Mouse (Mus musculus) ovary, postnatal 10 days (tissue): Measurements from ENCODE around the gene C1ql1.
"Not testable (repeated sequence)": the region's sequence is repeated elsewhere in the genome, so short reads cannot be mapped to it uniquely, and the experiment has no call there.

Source experiments
- DNase-seq: peaks from one replicate; pipeline ENCODE4 v3.0.0; 2022; ENCODE audit warnings: low spot score

C1ql1 gene

GRCm38 (mm10) chr11:102946265-102946991, at the start of gene C1ql1:
Gene C1ql1, minus strand, starts transcription at chr11:102946688.
- peak; percentile 49 for DNase-seq

DNA sequence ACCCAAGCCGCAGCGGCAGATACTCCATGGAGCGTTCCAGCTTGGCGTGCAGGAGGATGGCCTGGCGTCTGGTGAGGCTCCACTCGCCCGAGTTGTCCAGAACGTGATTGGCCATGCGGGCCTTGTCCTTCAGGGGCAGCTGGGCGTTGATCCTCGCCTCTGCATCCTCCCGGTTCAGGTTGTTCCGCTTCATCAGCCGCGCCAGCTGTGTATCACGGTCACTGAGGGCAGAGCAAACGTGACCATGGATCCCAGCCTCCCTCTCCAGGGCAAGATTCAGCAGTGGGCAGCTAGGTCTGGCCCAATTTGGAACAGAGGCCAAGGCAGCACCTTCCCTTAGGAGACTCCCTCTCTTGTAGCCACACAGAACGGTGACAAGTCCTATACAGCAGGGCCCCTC, 48.5 kb upstream of the C1ql1 start:
- no peak for DNase-seq

DNA sequence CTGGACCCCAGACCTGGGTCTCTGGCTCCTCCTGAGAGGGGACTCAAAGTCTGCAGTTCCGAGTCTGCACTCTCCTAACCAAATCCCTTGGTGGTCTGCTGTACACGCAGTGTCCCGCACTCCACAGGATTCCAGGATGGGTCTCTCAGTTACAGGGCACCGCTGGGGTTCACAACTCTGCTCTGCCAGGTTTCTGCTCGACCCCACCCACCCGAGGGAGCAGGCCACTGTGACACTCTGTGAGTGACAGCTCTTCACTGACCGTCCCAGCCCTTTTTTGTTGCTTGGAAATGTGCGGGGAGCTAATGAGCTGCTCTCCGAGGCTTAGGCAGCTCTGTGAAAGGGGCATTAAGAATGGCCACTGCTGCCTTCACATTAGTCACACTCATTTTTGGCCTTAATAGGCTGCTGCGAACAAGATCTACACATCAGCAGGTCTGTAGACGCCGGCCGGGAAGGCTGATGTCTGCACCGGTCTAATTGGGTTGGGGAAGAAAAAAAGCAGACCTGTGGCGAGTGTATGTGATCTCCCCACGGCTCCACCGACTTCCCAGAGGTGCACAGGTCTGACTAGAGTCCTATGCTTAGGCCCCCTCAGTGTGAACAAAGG, 47.0 kb upstream of the C1ql1 start:
- no peak for DNase-seq

- peak; percentile 49 for DNase-seq
These were observed 46.5 kb upstream of the C1ql1 start for GRCm38 (mm10) chr11:102992940-102993339.

GRCm38 (mm10) chr11:102991681-102992080, 45.2 kb upstream of the C1ql1 start:
- DNase-seq: no peak

- peak; percentile 18 for DNase-seq
These were observed 43.7 kb upstream of the C1ql1 start for GRCm38 (mm10) chr11:102990152-102990663.

DNA sequence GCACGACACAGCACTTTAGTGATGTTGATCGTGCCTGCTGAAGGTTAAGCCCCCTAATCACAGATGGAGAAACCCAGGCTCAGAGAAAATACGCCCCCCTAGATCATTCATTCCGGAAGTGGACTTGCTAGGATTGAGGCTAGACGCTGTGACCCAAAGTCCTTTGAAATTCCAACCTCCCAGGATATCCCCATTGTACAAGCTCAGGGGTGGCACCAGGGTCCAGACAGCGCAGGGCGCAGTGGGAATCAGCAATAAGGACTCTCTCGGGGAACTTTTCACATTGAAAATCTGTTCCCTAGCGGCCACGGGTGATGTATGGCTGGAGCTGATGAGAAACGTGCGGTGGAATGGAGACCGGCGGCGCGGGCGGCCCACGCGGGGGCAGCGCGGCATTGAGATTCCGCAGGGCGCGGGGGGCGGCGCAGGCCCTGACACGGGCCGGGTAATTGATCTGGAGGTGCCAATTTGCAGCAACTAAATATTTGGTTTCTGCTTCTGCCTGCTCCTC, 43.2 kb upstream of the C1ql1 start:
- DNase-seq: no peak

GRCm38 (mm10) chr11:102985160-102985559, 38.7 kb upstream of the C1ql1 start:
- DNase-seq: no peak

GRCm38 (mm10) chr11:102984615-102985014, 38.1 kb upstream of the C1ql1 start:
- DNase-seq: no peak

GRCm38 (mm10) chr11:102984086-102984485, 37.6 kb upstream of the C1ql1 start:
- DNase-seq: no peak

DNA sequence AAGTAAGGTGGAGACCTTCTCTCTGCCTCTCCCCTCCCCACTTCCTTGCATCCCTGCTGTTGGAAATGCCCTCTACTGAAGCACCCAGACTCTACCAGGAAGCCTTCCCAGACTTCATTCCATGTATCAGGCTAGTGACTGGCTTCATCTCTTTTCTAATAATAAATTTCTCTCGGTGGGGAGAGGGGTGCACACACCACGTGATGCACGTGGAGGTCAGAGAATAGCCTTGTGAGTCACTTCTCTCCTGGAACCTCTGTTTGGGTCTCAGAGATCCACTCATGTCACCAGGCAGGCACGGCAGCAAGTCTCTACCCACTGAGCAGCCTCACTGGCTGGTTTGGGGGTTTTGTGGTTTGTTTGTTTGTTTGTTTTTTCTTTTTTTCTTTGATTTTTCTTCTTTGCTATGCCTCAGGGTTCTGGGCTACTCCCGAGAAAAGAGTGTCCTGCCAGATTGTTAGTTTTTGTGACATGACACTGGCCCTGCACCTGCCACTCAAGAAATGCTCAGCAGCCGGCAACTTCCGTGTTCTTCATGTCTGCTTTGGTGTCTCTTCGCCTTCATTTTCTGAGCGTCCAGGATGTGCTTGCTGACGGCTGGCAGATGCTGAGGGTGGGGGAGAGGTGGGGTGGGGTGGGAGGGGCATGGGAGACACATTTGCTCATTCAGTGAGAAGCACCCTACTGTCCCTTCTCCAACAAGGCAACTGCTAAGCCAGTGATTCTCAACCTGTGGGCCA, 34.8 kb upstream of the C1ql1 start:
- no peak for DNase-seq

GRCm38 (mm10) chr11:102978052-102978666, 31.7 kb upstream of the C1ql1 start:
- no peak for DNase-seq

DNA sequence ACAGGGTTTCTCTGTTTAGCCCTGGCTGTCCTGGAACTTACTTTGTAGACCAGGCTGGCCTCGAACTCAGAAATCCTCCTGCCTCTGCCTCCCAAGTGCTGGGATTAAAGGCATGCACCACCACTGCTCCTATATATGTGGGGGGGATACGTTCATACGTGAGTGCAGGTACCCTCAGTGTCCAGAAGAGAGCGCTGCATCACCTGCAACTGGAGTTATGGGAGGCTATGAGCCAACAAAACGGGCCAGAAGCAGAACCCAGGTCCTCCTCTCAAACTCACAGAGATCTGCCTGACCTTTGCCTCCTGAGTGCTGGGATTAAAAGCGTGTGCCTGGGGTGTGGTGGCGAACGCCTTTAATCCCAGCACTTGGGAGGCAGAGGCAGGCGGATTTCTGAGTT, 29.5 kb upstream of the C1ql1 start:
- not testable (repeated sequence) for DNase-seq

- no peak for DNase-seq
These were observed 25.8 kb upstream of the C1ql1 start for GRCm38 (mm10) chr11:102972326-102972725.

- no peak for DNase-seq
These were observed 25.1 kb upstream of the C1ql1 start for GRCm38 (mm10) chr11:102971604-102972003.

- no peak for DNase-seq
These were observed 18.1 kb upstream of the C1ql1 start for GRCm38 (mm10) chr11:102964547-102965091.

DNA sequence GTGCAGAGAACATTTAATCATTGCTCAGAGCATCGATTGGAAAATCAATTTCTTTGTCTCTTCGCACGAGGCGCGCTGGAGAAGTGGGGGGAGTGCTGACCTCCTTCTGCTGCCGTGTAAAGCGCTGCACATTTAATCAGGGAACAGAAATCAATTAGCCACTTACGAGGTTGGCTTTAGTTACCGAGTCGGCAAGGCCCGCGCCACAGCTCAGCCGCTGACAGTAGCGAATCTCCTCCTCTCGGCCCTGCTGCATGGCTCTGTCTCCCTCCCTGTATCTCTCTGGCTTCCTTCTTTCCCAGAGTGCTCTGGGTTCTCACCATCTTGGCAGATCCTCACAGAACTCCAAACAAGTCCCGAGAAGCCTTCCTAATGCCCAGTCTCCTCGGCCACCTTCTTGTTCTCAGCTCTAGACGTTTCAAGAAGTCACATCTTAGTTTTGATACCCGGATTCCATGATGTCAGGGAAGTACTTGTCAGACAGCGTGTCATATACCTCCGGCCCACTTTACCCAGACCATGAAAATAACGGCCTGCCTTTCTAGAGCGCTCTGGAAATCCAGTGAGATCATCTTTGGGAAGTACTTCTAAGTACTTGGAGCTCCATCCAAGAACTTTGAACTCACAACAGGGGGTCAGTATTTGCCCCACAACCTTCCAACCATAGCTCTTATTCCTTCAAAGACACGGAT, 17.5 kb upstream of the C1ql1 start:
- no peak for DNase-seq

GRCm38 (mm10) chr11:102963246-102963854, 16.9 kb upstream of the C1ql1 start:
- no peak for DNase-seq

GRCm38 (mm10) chr11:102962861-102963245, 16.4 kb upstream of the C1ql1 start:
- no peak for DNase-seq

DNA sequence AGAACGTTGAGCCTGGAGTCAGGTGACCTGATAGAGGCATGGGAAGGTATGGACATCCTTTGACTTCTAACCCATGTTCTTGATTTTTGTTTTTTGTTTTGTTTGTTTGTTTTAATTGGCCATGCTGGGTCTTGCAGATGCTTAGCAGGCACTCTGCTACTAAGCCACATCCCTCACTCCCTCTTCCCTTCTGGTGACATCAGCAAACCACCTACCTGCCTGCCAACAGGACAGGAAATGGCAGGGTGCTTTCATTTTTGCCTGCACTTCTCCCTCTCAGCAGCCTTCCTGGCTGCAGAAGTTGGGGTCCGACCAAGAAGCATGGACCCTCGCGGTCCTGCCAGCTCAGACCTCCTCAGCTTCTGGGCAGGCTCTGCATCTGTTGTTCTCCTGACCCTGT, 14.6 kb upstream of the C1ql1 start:
- DNase-seq: no peak

GRCm38 (mm10) chr11:102958870-102959269, 12.4 kb upstream of the C1ql1 start:
- DNase-seq: no peak
